Mouse (Mus musculus): ENCODE measurements around the gene G0s2. TPM values are rescaled to one million over a fixed set of nuclear protein-coding genes. Genes with fewer than 3 reads are reported as not detected.
"Not testable (repeated sequence)": the region's sequence is repeated elsewhere in the genome, so short reads cannot be mapped to it uniquely, and the experiment has no call there.

The G0s2 gene
- total RNA-seq, 2 experiments from 2014 or later, result 43.4 to 57.3 TPM

- intact Hi-C loops (cut with DNase I), result no loop called here
- no peak for DNase-seq
These were observed 16.8 kb downstream of the G0s2 start for GRCm38 (mm10) chr1:193256289-193256577.

GRCm38 (mm10) chr1:193255488-193256288 lies 17.3 kb downstream of the G0s2 start:
- intact Hi-C loops (cut with DNase I), result loop anchor here (1.0 to 2.0 kb wide), 2 partner anchors 69 to 121 kb away; no protein-coding TSS in a partner anchor
- DNase-seq, result peak; percentile 76 to 86

- DNase-seq, result no peak
- intact Hi-C loops (cut with DNase I), result loop anchor here (1.0 to 2.0 kb wide), 2 partner anchors 69 to 122 kb away; no protein-coding TSS in a partner anchor
These were observed 18.0 kb downstream of the G0s2 start for GRCm38 (mm10) chr1:193255032-193255431.

GRCm38 (mm10) chr1:193253895-193254294 lies 19.1 kb downstream of the G0s2 start:
- intact Hi-C loops (cut with DNase I), result loop anchor here (2.0 to 5.0 kb wide), 2 partner anchors 47 to 123 kb away; partner anchors contain the start of gene Lamb3
- not testable (repeated sequence) for DNase-seq

- DNase-seq, result no peak
- intact Hi-C loops (cut with DNase I), result loop anchor here (5.0 kb wide), 1 partner anchor 45 kb away; the partner anchor contains the start of gene Lamb3
These were observed 20.4 kb downstream of the G0s2 start for GRCm38 (mm10) chr1:193252616-193253015.

GRCm38 (mm10) chr1:193251386-193251785 lies 21.6 kb downstream of the G0s2 start:
- DNase-seq, result no peak
- intact Hi-C loops (cut with DNase I), result loop anchor here (5.0 kb wide), 1 partner anchor 44 kb away; the partner anchor contains the start of gene Lamb3

GRCm38 (mm10) chr1:193250026-193250425 lies 23.0 kb downstream of the G0s2 start:
- intact Hi-C loops (cut with DNase I), result loop anchor here (5.0 kb wide), 1 partner anchor 43 kb away; the partner anchor contains the start of gene Lamb3
- no peak for DNase-seq

GRCm38 (mm10) chr1:193244235-193244634 lies 28.8 kb downstream of the G0s2 start:
- no peak for DNase-seq
- intact Hi-C loops (cut with DNase I), result no loop called here

- intact Hi-C loops (cut with DNase I), result no loop called here
These were observed 29.3 kb downstream of the G0s2 start for GRCm38 (mm10) chr1:193243571-193244193.

GRCm38 (mm10) chr1:193242863-193243262 lies 30.2 kb downstream of the G0s2 start:
- intact Hi-C loops (cut with DNase I), result no loop called here
- no peak for DNase-seq

More at GRCm38 (mm10) chr1:193243571-193244193, 29.3 kb downstream of the G0s2 start:
- no peak for DNase-seq

GRCm38 (mm10) chr1:193242238-193242637 lies 30.8 kb downstream of the G0s2 start:
- intact Hi-C loops (cut with DNase I), result no loop called here
- peak; percentile 81 to 82 for DNase-seq

GRCm38 (mm10) chr1:193241436-193241835 lies 31.6 kb downstream of the G0s2 start:
- intact Hi-C loops (cut with DNase I), result no loop called here
- DNase-seq, result no peak

- DNase-seq, result no peak
- intact Hi-C loops (cut with DNase I), result no loop called here
These were observed 34.6 kb downstream of the G0s2 start for GRCm38 (mm10) chr1:193238426-193238825.

- DNase-seq, result no peak
- intact Hi-C loops (cut with DNase I), result no loop called here
These were observed 38.1 kb downstream of the G0s2 start for GRCm38 (mm10) chr1:193234930-193235329.

- intact Hi-C loops (cut with DNase I), result no loop called here
- no peak for DNase-seq
These were observed 38.8 kb downstream of the G0s2 start for GRCm38 (mm10) chr1:193234130-193234645.

GRCm38 (mm10) chr1:193232732-193233131 lies 40.3 kb downstream of the G0s2 start:
- no peak for DNase-seq
- intact Hi-C loops (cut with DNase I), result no loop called here

GRCm38 (mm10) chr1:193230935-193231334 lies 42.1 kb downstream of the G0s2 start:
- intact Hi-C loops (cut with DNase I), result no loop called here
- no peak for DNase-seq

GRCm38 (mm10) chr1:193230531-193230930 lies 42.5 kb downstream of the G0s2 start:
- DNase-seq, result no peak
- intact Hi-C loops (cut with DNase I), result no loop called here

- intact Hi-C loops (cut with DNase I), result no loop called here
These were observed 43.4 kb downstream of the G0s2 start for GRCm38 (mm10) chr1:193229570-193229969.

GRCm38 (mm10) chr1:193227537-193227936 lies 45.5 kb downstream of the G0s2 start:
- DNase-seq, result no peak

More at GRCm38 (mm10) chr1:193229570-193229969, 43.4 kb downstream of the G0s2 start:
- no peak for DNase-seq

More at GRCm38 (mm10) chr1:193227537-193227936, 45.5 kb downstream of the G0s2 start:
- intact Hi-C loops (cut with DNase I), result no loop called here

Data from heart, postnatal 14 days (tissue).